Mouse (Mus musculus) ES-E14 (cell line): ENCODE results near the gene Mrps36. TPM values are rescaled to one million over a fixed set of nuclear protein-coding genes. Genes with fewer than 3 reads are reported as not detected.

Source experiments
- DNase-seq: peaks from one replicate; pipeline ENCODE4 v3.0.0-alpha.2; 2013; ENCODE audit warnings: low read depth, low spot score
- H3K27ac ChIP-seq: 2 replicates; pipeline ENCODE4 v1.5.1; 2012; ENCODE audit warnings: low read depth, mild to moderate bottlenecking, low read length, moderate library complexity, mixed read lengths; ENCODE audit not compliant: poor library complexity, insufficient read depth, severe bottlenecking
- H3K36me3 ChIP-seq: 2 replicates; pipeline ENCODE4 v1.6.1; 2012; ENCODE audit warnings: mild to moderate bottlenecking, low read length, moderate library complexity, mixed read lengths; ENCODE audit not compliant: control insufficient read depth, poor library complexity, insufficient read depth, severe bottlenecking
- H3K4me1 ChIP-seq, 2 experiments: fragments of 150-350 bp in 1 of 2; sonication (generic) in 1 of 2; 2 replicates each; pipeline ENCODE4 v1.6.1; 2012; ENCODE audit warnings: low read length in 2 of 2, mild to moderate bottlenecking in 1 of 2, mixed read lengths in 1 of 2; ENCODE audit not compliant: control insufficient read depth in 2 of 2, insufficient read depth in 2 of 2, poor library complexity in 1 of 2
- H3K4me3 ChIP-seq, 2 experiments: fragments of 150-350 bp in 1 of 2; sonication (generic) in 1 of 2; 2 replicates each; pipeline ENCODE4 v1.5.1; 2012; ENCODE audit warnings: low read length in 2 of 2, low read depth in 1 of 2, mild to moderate bottlenecking in 1 of 2, mixed read lengths in 1 of 2; ENCODE audit not compliant: insufficient read depth in 1 of 2, poor library complexity in 1 of 2, severe bottlenecking in 1 of 2
- H3K9ac ChIP-seq: 2 replicates; pipeline ENCODE4 v1.6.1; 2012; ENCODE audit warnings: low read depth, mild to moderate bottlenecking, low read length, mixed read lengths; ENCODE audit not compliant: poor library complexity, insufficient read depth, severe bottlenecking
- H3K9me3 ChIP-seq: fragments of 150-350 bp; sonication (generic); 2 replicates; pipeline ENCODE4 v1.6.1; 2012; ENCODE audit warnings: low read depth, mild to moderate bottlenecking, low read length; ENCODE audit not compliant: control insufficient read depth, insufficient read depth
- CHD2 ChIP-seq: IDR thresholded peaks from 2 replicates; pipeline ENCODE4 v1.6.1; 2014; ENCODE audit warnings: mild to moderate bottlenecking, low read depth, low read length, inconsistent platforms
- HCFC1 ChIP-seq: IDR thresholded peaks from 2 replicates; pipeline ENCODE4 v1.6.1; 2012; ENCODE audit warnings: low read length, inconsistent platforms, borderline replicate concordance; ENCODE audit not compliant: insufficient read depth
- MAFK ChIP-seq: IDR thresholded peaks from 2 replicates; pipeline ENCODE4 v1.6.1; 2014; ENCODE audit warnings: mild to moderate bottlenecking, low read depth, low read length, inconsistent platforms; ENCODE audit not compliant: insufficient read depth
- ZC3H11A ChIP-seq: IDR thresholded peaks from 2 replicates; pipeline ENCODE4 v1.6.1; 2012; ENCODE audit warnings: low read depth, mild to moderate bottlenecking, inconsistent platforms, low read length, borderline replicate concordance
- ZNF384 ChIP-seq: IDR thresholded peaks from 2 replicates; pipeline ENCODE4 v1.6.1; 2012; ENCODE audit warnings: low read depth, low read length, inconsistent platforms
- in situ Hi-C, 2 experiments: fragments of 600-800 bp; cut with MboI; formaldehyde crosslinking; loops; one replicate each; pipeline ENCODE4 v1.15.1; 2025; ENCODE audit warnings: low sequenced_read_pairs in 2 of 2, inconsistent platforms in 1 of 2; ENCODE audit not compliant: unreplicated experiment in 2 of 2
- total RNA-seq: library from RNA; depleted of rRNA; stranded (reverse); fragments of 300-350 nt; gene quantifications from 2 replicates; pipeline ENCODE4 v1.2.3, GENCODE M21; 2012

Gene Mrps36
- total RNA-seq, 1 experiment: 58.9 TPM

- H3K9ac ChIP-seq: peak within 1 kb of the TSS; percentile 100
- no peaks in the 10 kb centered on the region for H3K9me3 ChIP-seq
- peak; percentile 95 for DNase-seq
- H3K36me3 ChIP-seq: peaks cover 35% of the 10 kb centered on the region
- peak within 1 kb of the TSS; percentile 94 for H3K27ac ChIP-seq
- H3K4me3 ChIP-seq: peak within 1 kb of the TSS; percentile 91 to 98
- peaks cover 0 to 12% of the 10 kb centered on the region in 2 experiments; a peak in 2 of 4 replicates for H3K4me1 ChIP-seq
- TF ChIP-seq ZC3H11A: no peak
- TF ChIP-seq CHD2: peak; percentile 89
- in situ Hi-C loops: no loop called here
These were observed 42.0 kb upstream of the Mrps36 start, which contains the start of gene Ccnb1 for GRCm38 (mm10) chr13:100786414-100786867. Ccnb1 (minus strand) TSS chr13:100786570.

- Histone ChIP-seq H3K9me3 (no peaks in the 10 kb centered on the region), H3K27ac (peak overlapping the region; percentile 94), H3K4me1 (peaks cover 0 to 12% of the 10 kb centered on the region in 2 experiments; a peak in 2 of 4 replicates), H3K9ac (peak overlapping the region; percentile 100), H3K4me3 (peak overlapping the region; percentile 91 to 98), H3K36me3 (peaks cover 37% of the 10 kb centered on the region)
- in situ Hi-C loops: no loop called here
- no peak for DNase-seq
- no peak for TF ChIP-seq CHD2
- TF ChIP-seq ZC3H11A: no peak
- TF ChIP-seq HCFC1: no peak
- no peak for TF ChIP-seq ZNF384
- TF ChIP-seq MAFK: no peak
These were observed 41.5 kb upstream of the Mrps36 start for GRCm38 (mm10) chr13:100785806-100786413.

- H3K4me3 ChIP-seq: no peak overlapping the region
- no peak overlapping the region for H3K9ac ChIP-seq
- no peak for TF ChIP-seq ZC3H11A
- no peak for TF ChIP-seq HCFC1
- no peak for TF ChIP-seq MAFK
- TF ChIP-seq ZNF384: no peak
- H3K4me1 ChIP-seq: no peaks in the 10 kb centered on the region
- in situ Hi-C loops: no loop called here
- H3K9me3 ChIP-seq: no peaks in the 10 kb centered on the region
- DNase-seq: no peak
- no peak overlapping the region for H3K27ac ChIP-seq
- H3K36me3 ChIP-seq: peaks cover 32% of the 10 kb centered on the region
These were observed 33.0 kb upstream of the Mrps36 start for GRCm38 (mm10) chr13:100777491-100777890.

- H3K4me3 ChIP-seq: no peak overlapping the region
- H3K36me3 ChIP-seq: peaks cover 26% of the 10 kb centered on the region
These were observed 32.3 kb upstream of the Mrps36 start for GRCm38 (mm10) chr13:100776710-100777109.

More at GRCm38 (mm10) chr13:100776710-100777109, 32.3 kb upstream of the Mrps36 start:
- DNase-seq: no peak
- peak; percentile 52; the same call in 1 of the 2 replicates for TF ChIP-seq CHD2
- TF ChIP-seq HCFC1: no peak
- TF ChIP-seq MAFK: 0 out of 2 replicates have a peak, but pooled peaks have one; percentile 24
- TF ChIP-seq ZNF384: no peak
- TF ChIP-seq ZC3H11A: no peak
- Histone ChIP-seq H3K27ac (no peak overlapping the region), H3K4me1 (no peaks in the 10 kb centered on the region), H3K9ac (no peak overlapping the region), H3K9me3 (no peaks in the 10 kb centered on the region)
- in situ Hi-C loops: no loop called here
